Mouse (Mus musculus): ENCODE measurements at regions not wholly inside any gene's neighbourhood (a gene's known extent, or its start where the extent isn't known, plus 50 kb on each side); places are given as distances from the start of the nearest gene placed in this dataset.

DNA sequence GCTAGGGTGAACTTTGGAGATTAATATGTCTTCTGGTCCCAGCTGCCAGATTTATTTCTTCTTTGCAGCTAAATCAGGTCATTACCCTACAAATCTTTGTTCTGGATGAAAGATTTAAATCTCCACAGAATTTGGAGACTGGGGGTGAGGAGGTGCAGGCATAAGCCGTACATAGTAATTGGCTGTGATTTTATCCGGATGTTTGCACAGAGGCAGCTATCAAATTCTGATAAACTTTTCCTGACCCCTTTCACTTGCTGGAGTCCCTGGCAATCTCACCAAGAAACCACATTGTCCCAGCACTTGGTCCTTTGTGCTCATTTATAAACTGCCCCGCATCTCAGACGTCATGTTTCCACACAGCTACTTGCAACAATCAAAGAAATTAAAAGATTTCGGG, 128.8 kb upstream of the Map3k7 start:
- H3K4me3 ChIP-seq (ENCODE audit: low read depth, low read length) = no peak overlapping the region
- no peak for ATAC-seq (ENCODE audit: extremely low read depth, insufficient number of reproducible peaks, low FRiP score, poor library complexity, severe bottlenecking)

DNA sequence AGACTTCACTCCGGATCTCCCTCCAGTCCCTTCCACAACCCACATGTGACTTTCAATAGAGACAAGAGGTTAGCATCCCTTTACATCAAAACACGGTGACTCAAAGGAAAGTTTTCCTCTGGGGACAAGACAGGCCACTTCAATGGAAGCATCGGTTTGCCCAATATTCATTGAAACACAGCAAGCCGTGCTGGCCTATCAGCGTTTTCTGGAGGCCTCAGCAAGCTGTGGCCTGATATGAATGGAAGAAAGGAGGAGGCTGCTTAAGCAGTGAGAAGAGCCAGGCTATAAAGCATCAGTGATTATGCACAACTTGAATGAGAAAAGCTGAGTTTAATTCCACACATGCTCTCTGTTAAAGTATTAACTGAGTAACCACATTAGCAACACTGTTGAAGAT, 125.3 kb upstream of the Map3k7 start:
- Histone ChIP-seq H3K4me3 (ENCODE audit: low read depth, low read length) (no peak overlapping the region), H3K36me3 (replicated peaks) (no peaks in the 10 kb centered on the region), H3K4me1 (ENCODE audit: insufficient read depth, low read depth, low read length) (no peaks in the 10 kb centered on the region), H3K9me3 (replicated peaks) (peaks cover 16% of the 10 kb centered on the region), H3K27me3 (ENCODE audit: insufficient read depth, low read length) (no peaks in the 10 kb centered on the region)
- no peak for TF ChIP-seq GATA2 (IDR thresholded peaks at IDR 0.05; ENCODE audit: borderline replicate concordance, low read depth, low read length)
- TF ChIP-seq GATA1 (IDR thresholded peaks at IDR 0.05; ENCODE audit: borderline replicate concordance, low read length) = no peak
- no peak for TF ChIP-seq POLR2AphosphoS5 (IDR thresholded peaks at IDR 0.05; ENCODE audit: insufficient replicate concordance, low read depth, low read length)
- no peak for DNase-seq (ENCODE audit: low spot score)
- no peak for ATAC-seq (ENCODE audit: extremely low read depth, insufficient number of reproducible peaks, low FRiP score, poor library complexity, severe bottlenecking)

More for the DNA sequence above, 128.8 kb upstream of the Map3k7 start:
- H3K4me1 ChIP-seq (ENCODE audit: insufficient read depth, low read depth, low read length) = no peaks in the 10 kb centered on the region
- H3K36me3 ChIP-seq (replicated peaks) = no peaks in the 10 kb centered on the region
- no peak for TF ChIP-seq POLR2AphosphoS5 (IDR thresholded peaks at IDR 0.05; ENCODE audit: insufficient replicate concordance, low read depth, low read length)
- TF ChIP-seq GATA2 (IDR thresholded peaks at IDR 0.05; ENCODE audit: borderline replicate concordance, low read depth, low read length) = no peak
- no peak for TF ChIP-seq TAL1 (conservative IDR thresholded peaks at IDR 0.05; ENCODE audit: low read depth, low read length)
- TF ChIP-seq CTCF (IDR thresholded peaks at IDR 0.05; ENCODE audit: low read depth, low read length) = no peak
- no peak for TF ChIP-seq GATA1 (IDR thresholded peaks at IDR 0.05; ENCODE audit: borderline replicate concordance, low read length)
- DNase-seq (ENCODE audit: low spot score) = no peak
- H3K27me3 ChIP-seq (ENCODE audit: insufficient read depth, low read length) = no peaks in the 10 kb centered on the region
- H3K9me3 ChIP-seq (replicated peaks) = peaks cover 24% of the 10 kb centered on the region

DNA sequence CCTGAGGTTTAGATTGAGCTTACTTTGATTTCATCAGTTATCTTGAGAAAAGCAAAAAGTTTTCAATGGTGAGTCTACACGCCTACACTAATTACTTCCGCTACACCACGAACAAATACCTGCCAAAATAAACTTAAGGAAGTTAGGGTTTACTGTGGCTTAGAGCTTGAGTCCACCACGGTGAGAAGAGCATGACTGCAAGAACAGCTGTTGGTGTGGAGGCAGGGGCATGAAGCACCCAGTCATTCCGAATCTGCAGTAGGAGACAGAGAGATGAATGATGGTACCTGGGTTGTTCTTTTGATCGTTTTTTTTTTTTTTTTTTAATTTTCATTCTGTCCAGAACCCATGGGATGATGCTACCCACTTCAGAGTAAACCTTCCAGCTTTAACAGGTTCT, 114.1 kb upstream of the Map3k7 start:
- Histone ChIP-seq H3K27me3 (ENCODE audit: insufficient read depth, low read length) (no peaks in the 10 kb centered on the region), H3K9me3 (replicated peaks) (no peaks in the 10 kb centered on the region), H3K4me3 (ENCODE audit: low read depth, low read length) (no peak overlapping the region), H3K4me1 (ENCODE audit: insufficient read depth, low read depth, low read length) (no peaks in the 10 kb centered on the region), H3K36me3 (replicated peaks) (no peaks in the 10 kb centered on the region)
- ATAC-seq (ENCODE audit: extremely low read depth, insufficient number of reproducible peaks, low FRiP score, poor library complexity, severe bottlenecking) (no peak), DNase-seq (ENCODE audit: low spot score) (no peak)
- TF ChIP-seq CTCF (IDR thresholded peaks at IDR 0.05; ENCODE audit: low read depth, low read length) (no peak), TAL1 (conservative IDR thresholded peaks at IDR 0.05; ENCODE audit: low read depth, low read length) (no peak), GATA1 (IDR thresholded peaks at IDR 0.05; ENCODE audit: borderline replicate concordance, low read length) (no peak), POLR2AphosphoS5 (IDR thresholded peaks at IDR 0.05; ENCODE audit: insufficient replicate concordance, low read depth, low read length) (no peak), GATA2 (IDR thresholded peaks at IDR 0.05; ENCODE audit: borderline replicate concordance, low read depth, low read length) (no peak)

DNA sequence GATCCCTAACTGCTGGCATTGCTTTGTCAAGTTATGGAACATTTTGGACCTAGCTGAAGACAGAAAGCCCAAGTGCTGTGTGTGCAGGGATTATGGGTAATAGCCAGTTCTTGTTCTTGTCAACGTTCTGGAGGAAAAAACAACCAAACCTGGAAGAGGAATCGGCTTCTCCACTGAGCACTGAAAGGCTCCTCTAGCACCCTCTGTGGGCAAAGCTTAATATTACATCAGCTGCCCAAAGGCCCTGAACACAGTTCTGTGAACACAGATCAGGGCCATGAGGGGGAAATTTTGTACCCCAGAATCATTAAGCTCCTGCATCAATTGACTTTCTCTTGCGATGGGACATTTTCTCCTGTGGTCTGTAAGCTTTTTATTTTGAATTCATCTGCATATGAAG, 112.9 kb upstream of the Map3k7 start:
- DNase-seq (ENCODE audit: low spot score) = no peak
- ATAC-seq (ENCODE audit: extremely low read depth, insufficient number of reproducible peaks, low FRiP score, poor library complexity, severe bottlenecking) = no peak
- H3K4me3 ChIP-seq (ENCODE audit: low read depth, low read length) = no peak overlapping the region

DNA sequence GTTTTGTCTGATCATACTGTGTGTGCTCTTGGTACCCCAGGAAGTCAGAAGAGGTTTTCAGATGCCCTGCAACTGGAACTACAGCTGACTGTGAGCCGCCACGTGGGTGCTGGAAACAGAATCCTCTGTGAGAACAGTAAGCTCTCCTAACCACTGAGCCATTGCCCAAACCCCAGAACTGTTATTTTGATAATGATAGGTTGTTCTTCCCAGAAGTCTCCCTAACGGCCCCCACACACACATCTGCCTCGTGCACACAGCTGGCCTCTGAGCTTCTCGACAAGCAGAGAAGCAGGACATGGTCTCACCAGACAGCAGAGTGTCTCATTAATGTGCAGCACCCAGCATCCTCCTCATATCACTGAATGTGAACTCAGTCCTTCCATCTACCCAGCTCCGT, 110.0 kb upstream of the Map3k7 start:
- no peaks in the 10 kb centered on the region for H3K36me3 ChIP-seq (replicated peaks)
- no peaks in the 10 kb centered on the region for H3K27me3 ChIP-seq (ENCODE audit: insufficient read depth, low read length)
- no peaks in the 10 kb centered on the region for H3K4me1 ChIP-seq (ENCODE audit: insufficient read depth, low read depth, low read length)
- no peak for DNase-seq (ENCODE audit: low spot score)
- ATAC-seq (ENCODE audit: extremely low read depth, insufficient number of reproducible peaks, low FRiP score, poor library complexity, severe bottlenecking) = no peak
- H3K9me3 ChIP-seq (replicated peaks) = no peaks in the 10 kb centered on the region
- no peak for TF ChIP-seq POLR2AphosphoS5 (IDR thresholded peaks at IDR 0.05; ENCODE audit: insufficient replicate concordance, low read depth, low read length)
- no peak for TF ChIP-seq CTCF (IDR thresholded peaks at IDR 0.05; ENCODE audit: low read depth, low read length)
- no peak for TF ChIP-seq GATA2 (IDR thresholded peaks at IDR 0.05; ENCODE audit: borderline replicate concordance, low read depth, low read length)
- TF ChIP-seq TAL1 (conservative IDR thresholded peaks at IDR 0.05; ENCODE audit: low read depth, low read length) = no peak
- no peak for TF ChIP-seq GATA1 (IDR thresholded peaks at IDR 0.05; ENCODE audit: borderline replicate concordance, low read length)
- H3K4me3 ChIP-seq (ENCODE audit: low read depth, low read length) = no peak overlapping the region

More for the DNA sequence above, 112.9 kb upstream of the Map3k7 start:
- H3K9me3 ChIP-seq (replicated peaks) = no peaks in the 10 kb centered on the region
- H3K36me3 ChIP-seq (replicated peaks) = no peaks in the 10 kb centered on the region
- no peaks in the 10 kb centered on the region for H3K27me3 ChIP-seq (ENCODE audit: insufficient read depth, low read length)
- no peak for TF ChIP-seq POLR2AphosphoS5 (IDR thresholded peaks at IDR 0.05; ENCODE audit: insufficient replicate concordance, low read depth, low read length)
- no peak for TF ChIP-seq CTCF (IDR thresholded peaks at IDR 0.05; ENCODE audit: low read depth, low read length)
- TF ChIP-seq GATA2 (IDR thresholded peaks at IDR 0.05; ENCODE audit: borderline replicate concordance, low read depth, low read length) = no peak
- TF ChIP-seq GATA1 (IDR thresholded peaks at IDR 0.05; ENCODE audit: borderline replicate concordance, low read length) = no peak
- TF ChIP-seq TAL1 (conservative IDR thresholded peaks at IDR 0.05; ENCODE audit: low read depth, low read length) = no peak
- no peaks in the 10 kb centered on the region for H3K4me1 ChIP-seq (ENCODE audit: insufficient read depth, low read depth, low read length)

DNA sequence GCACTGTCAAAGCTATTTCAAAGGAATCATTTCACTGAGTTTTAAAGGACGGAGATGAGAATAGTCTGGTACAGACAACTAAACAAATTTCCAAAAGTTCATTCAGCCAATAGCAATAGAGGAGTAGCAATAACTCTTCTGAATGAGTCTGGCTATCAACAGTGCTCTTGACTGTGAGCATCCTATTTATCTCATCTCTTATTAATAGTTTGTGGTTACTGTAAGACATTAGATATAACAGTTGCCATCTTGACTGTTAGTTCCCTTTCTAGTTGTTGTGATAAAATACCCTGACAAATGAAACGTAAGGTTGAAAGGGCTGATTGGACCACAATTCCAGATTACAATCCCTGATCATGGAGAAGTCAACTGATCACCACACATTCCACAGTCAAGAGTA, 103.5 kb upstream of the Map3k7 start:
- Histone ChIP-seq H3K4me1 (ENCODE audit: insufficient read depth, low read depth, low read length) (no peaks in the 10 kb centered on the region), H3K4me3 (ENCODE audit: low read depth, low read length) (no peak overlapping the region), H3K9me3 (replicated peaks) (no peaks in the 10 kb centered on the region), H3K27me3 (ENCODE audit: insufficient read depth, low read length) (no peaks in the 10 kb centered on the region), H3K36me3 (replicated peaks) (no peaks in the 10 kb centered on the region)
- ATAC-seq (ENCODE audit: extremely low read depth, insufficient number of reproducible peaks, low FRiP score, poor library complexity, severe bottlenecking) (no peak), DNase-seq (ENCODE audit: low spot score) (no peak)
- TF ChIP-seq GATA1 (IDR thresholded peaks at IDR 0.05; ENCODE audit: borderline replicate concordance, low read length) = no peak
- TF ChIP-seq GATA2 (IDR thresholded peaks at IDR 0.05; ENCODE audit: borderline replicate concordance, low read depth, low read length) = no peak
- TF ChIP-seq TAL1 (conservative IDR thresholded peaks at IDR 0.05; ENCODE audit: low read depth, low read length) = no peak
- no peak for TF ChIP-seq POLR2AphosphoS5 (IDR thresholded peaks at IDR 0.05; ENCODE audit: insufficient replicate concordance, low read depth, low read length)
- no peak for TF ChIP-seq CTCF (IDR thresholded peaks at IDR 0.05; ENCODE audit: low read depth, low read length)

DNA sequence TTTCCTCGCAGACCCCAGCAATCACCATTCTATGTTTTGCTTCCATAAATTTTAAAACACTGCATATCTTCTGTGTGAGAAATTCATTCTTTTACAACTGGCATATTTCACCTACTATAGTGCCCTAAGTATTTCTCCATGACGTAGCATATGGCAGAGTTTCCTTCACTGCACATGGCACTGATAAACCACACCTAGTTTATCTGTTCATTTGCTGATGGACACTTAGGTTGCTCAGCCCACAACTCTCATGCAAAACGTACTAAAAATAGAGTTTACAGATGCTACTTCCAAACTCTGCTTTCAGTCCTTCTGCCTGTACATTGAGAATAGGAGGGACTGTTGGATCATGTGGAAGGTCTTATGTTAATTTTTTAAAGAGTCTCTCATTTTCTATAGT, 102.7 kb upstream of the Map3k7 start:
- no peaks in the 10 kb centered on the region for H3K36me3 ChIP-seq (replicated peaks)
- no peak for ATAC-seq (ENCODE audit: extremely low read depth, insufficient number of reproducible peaks, low FRiP score, poor library complexity, severe bottlenecking)
- H3K9me3 ChIP-seq (replicated peaks) = no peaks in the 10 kb centered on the region
- H3K27me3 ChIP-seq (ENCODE audit: insufficient read depth, low read length) = no peaks in the 10 kb centered on the region
- no peak overlapping the region for H3K4me3 ChIP-seq (ENCODE audit: low read depth, low read length)
- no peak for DNase-seq (ENCODE audit: low spot score)
- TF ChIP-seq CTCF (IDR thresholded peaks at IDR 0.05; ENCODE audit: low read depth, low read length) = no peak
- no peak for TF ChIP-seq TAL1 (conservative IDR thresholded peaks at IDR 0.05; ENCODE audit: low read depth, low read length)
- TF ChIP-seq GATA2 (IDR thresholded peaks at IDR 0.05; ENCODE audit: borderline replicate concordance, low read depth, low read length) = no peak
- no peak for TF ChIP-seq GATA1 (IDR thresholded peaks at IDR 0.05; ENCODE audit: borderline replicate concordance, low read length)
- no peak for TF ChIP-seq POLR2AphosphoS5 (IDR thresholded peaks at IDR 0.05; ENCODE audit: insufficient replicate concordance, low read depth, low read length)
- no peaks in the 10 kb centered on the region for H3K4me1 ChIP-seq (ENCODE audit: insufficient read depth, low read depth, low read length)
